Mouse (Mus musculus) CH12F3 (cell line): ENCODE results near the gene Tmem104.

Experiments
- in situ Hi-C: fragments of 300-500 bp; cut with MboI; formaldehyde crosslinking; loops from 2 replicates; pipeline ENCODE4 v1.14.3; 2020; ENCODE audit warnings: low sequenced_read_pairs

Gene Tmem104

GRCm38 (mm10) chr11:115166776-115167175 is 20.5 kb upstream of the Tmem104 start:
- in situ Hi-C loops, result no loop called here

- in situ Hi-C loops, result no loop called here
Measured at GRCm38 (mm10) chr11:115167631-115168249, 19.5 kb upstream of the Tmem104 start.

GRCm38 (mm10) chr11:115169430-115169829 is 17.9 kb upstream of the Tmem104 start:
- in situ Hi-C loops, result no loop called here

- in situ Hi-C loops, result no loop called here
Measured at GRCm38 (mm10) chr11:115171125-115171524, 16.2 kb upstream of the Tmem104 start.

- in situ Hi-C loops, result no loop called here
Measured at GRCm38 (mm10) chr11:115172825-115173287, 14.4 kb upstream of the Tmem104 start.

- in situ Hi-C loops, result no loop called here
Measured at GRCm38 (mm10) chr11:115173549-115174339, 13.5 kb upstream of the Tmem104 start.

GRCm38 (mm10) chr11:115176399-115177190 is 10.7 kb upstream of the Tmem104 start:
- in situ Hi-C loops, result no loop called here

- in situ Hi-C loops, result no loop called here
Measured at GRCm38 (mm10) chr11:115177559-115178195, 9.6 kb upstream of the Tmem104 start.

GRCm38 (mm10) chr11:115178766-115179165 is 8.5 kb upstream of the Tmem104 start:
- in situ Hi-C loops, result no loop called here

- in situ Hi-C loops, result no loop called here
Measured at GRCm38 (mm10) chr11:115179191-115179590, 8.1 kb upstream of the Tmem104 start.

- in situ Hi-C loops, result no loop called here
Measured at GRCm38 (mm10) chr11:115179881-115180280, 7.4 kb upstream of the Tmem104 start.

- in situ Hi-C loops, result no loop called here
Measured at GRCm38 (mm10) chr11:115181913-115182638, 5.2 kb upstream of the Tmem104 start.

- in situ Hi-C loops, result no loop called here
Measured at GRCm38 (mm10) chr11:115184973-115185372, 2.3 kb upstream of the Tmem104 start.

- in situ Hi-C loops, result no loop called here
Measured at GRCm38 (mm10) chr11:115187693-115188092, 406 bp downstream of the Tmem104 start, which contains the start of gene Nat9. Gene Nat9, minus strand, starts transcription at chr11:115187859.

GRCm38 (mm10) chr11:115188539-115189231 is 1.4 kb downstream of the Tmem104 start:
- in situ Hi-C loops, result no loop called here

GRCm38 (mm10) chr11:115189304-115189703 is 2.0 kb downstream of the Tmem104 start:
- in situ Hi-C loops, result no loop called here

GRCm38 (mm10) chr11:115192180-115192579 is 4.9 kb downstream of the Tmem104 start:
- in situ Hi-C loops, result no loop called here

GRCm38 (mm10) chr11:115194693-115195092 is 7.4 kb downstream of the Tmem104 start:
- in situ Hi-C loops, result no loop called here

GRCm38 (mm10) chr11:115195933-115196332 is 8.6 kb downstream of the Tmem104 start:
- in situ Hi-C loops, result no loop called here

- in situ Hi-C loops, result no loop called here
Measured at GRCm38 (mm10) chr11:115197558-115197957, 10.3 kb downstream of the Tmem104 start.
